15 mouse cellular contexts compared by ENCODE assay signal in genomic region chr6:48032661-48033060, GRCm38 (mm10).
"Had no signal": no experiment of that assay in that cellular context is flagged by ENCODE, and none has a peak within 500 bp of the region (broad histone marks: within the 10 kb centered on the region; RNA-seq: fewer than 3 reads in every experiment).

No protein-coding gene starts in this region.

- H3K4me1 ChIP-seq: midbrain, embryonic 13.5 days; midbrain, embryonic 15.5 days; neural tube, embryonic 12.5 days; stomach, embryonic 15.5 days had no signal

- H3K9me3 ChIP-seq: megakaryocyte, embryonic 14.5 days; midbrain, embryonic 13.5 days; midbrain, embryonic 15.5 days; neural tube, embryonic 12.5 days; stomach, embryonic 15.5 days had no signal

- DNase-seq: lung, adult 18-20 months; lung, embryonic 14.5 days; lung, postnatal 14 days; lung, postnatal 36 days; right cerebral cortex, postnatal 14 days; thymus, adult 2 months; thymus, postnatal 25 days; thymus, postnatal 4 days had no signal

- H3K4me3 ChIP-seq: megakaryocyte, embryonic 14.5 days; midbrain, embryonic 13.5 days; midbrain, embryonic 15.5 days; neural tube, embryonic 12.5 days; stomach, embryonic 15.5 days had no signal

- H3K27ac ChIP-seq: macrophage; midbrain, embryonic 13.5 days; midbrain, embryonic 15.5 days; neural tube, embryonic 12.5 days; stomach, embryonic 15.5 days; stomach, postnatal 0 days had no signal

- H3K9ac ChIP-seq: lung, embryonic 14.5 days; midbrain, embryonic 13.5 days; midbrain, embryonic 15.5 days; neural tube, embryonic 12.5 days; stomach, embryonic 15.5 days had no signal

- ATAC-seq: midbrain, embryonic 13.5 days; midbrain, embryonic 15.5 days had no signal
